Mouse (Mus musculus): ENCODE results near the gene Gfap. TPM values are rescaled to one million over a fixed set of nuclear protein-coding genes. Genes with fewer than 3 reads are reported as not detected.

Gene Gfap
- 0.38 and 0.66 TPM in 2 replicates for polyA plus RNA-seq (2012; rRNA removed)

GRCm38 (mm10) chr11:102900763-102901162, at the start of gene Gfap:
Gene Gfap, minus strand, starts transcription at chr11:102900912.

GRCm38 (mm10) chr11:102946265-102946991, 45.7 kb upstream of the Gfap start, which contains the start of gene C1ql1:
Gene C1ql1, minus strand, starts transcription at chr11:102946688.

GRCm38 (mm10) chr11:102924557-102925350, 24.0 kb upstream of the Gfap start, which contains the start of gene Kif18b:
Gene Kif18b, minus strand, starts transcription at chr11:102925124.

GRCm38 (mm10) chr11:102884616-102885219, 16.0 kb downstream of the Gfap start, which contains the start of gene Fam187a:
Gene Fam187a, plus strand, starts transcription at chr11:102885169.

GRCm38 (mm10) chr11:102880585-102881313, 20.0 kb downstream of the Gfap start, which contains the start of the genes Eftud2 and Ccdc103:
Gene Eftud2, minus strand, starts transcription at chr11:102880985.
Gene Ccdc103, plus strand, starts transcription at chr11:102881204.

Other genes with a start within 250 kb of the Gfap start
- 0.06 and 0.19 TPM in 2 replicates for gene Meioc, start 237.2 kb downstream of the Gfap start, polyA plus RNA-seq (2012; rRNA removed)
- gene Ccdc43, start 203.1 kb downstream of the Gfap start, polyA plus RNA-seq (2012; rRNA removed) = 23.4 and 23.6 TPM in 2 replicates
- gene Adam11, start 139.5 kb downstream of the Gfap start, polyA plus RNA-seq (2012; rRNA removed) = 45.3 and 56.2 TPM in 2 replicates
- gene Gjc1, start 81.2 kb downstream of the Gfap start, polyA plus RNA-seq (2012; rRNA removed) = 62.0 and 72.9 TPM in 2 replicates
- 2.6 and 2.7 TPM in 2 replicates for gene Higd1b, start 65.1 kb downstream of the Gfap start, polyA plus RNA-seq (2012; rRNA removed)
- gene Eftud2, start 19.9 kb downstream of the Gfap start, polyA plus RNA-seq (2012; rRNA removed) = 102 and 110 TPM in 2 replicates
- gene Ccdc103, start 19.7 kb downstream of the Gfap start, polyA plus RNA-seq (2012; rRNA removed) = 1.0 and 1.1 TPM in 2 replicates
- gene Fam187a, start 15.7 kb downstream of the Gfap start, polyA plus RNA-seq (2012; rRNA removed) = 0.08 TPM in 1 of 2 replicates, not detected in the other
- gene Kif18b, start 24.2 kb upstream of the Gfap start, polyA plus RNA-seq (2012; rRNA removed) = 13.8 and 16.8 TPM in 2 replicates
- gene C1ql1, start 45.8 kb upstream of the Gfap start, polyA plus RNA-seq (2012; rRNA removed) = 8.8 and 12.1 TPM in 2 replicates
- gene Nmt1, start 127.3 kb upstream of the Gfap start, polyA plus RNA-seq (2012; rRNA removed) = 35.1 and 36.0 TPM in 2 replicates
- gene Dcakd, start 127.4 kb upstream of the Gfap start, polyA plus RNA-seq (2012; rRNA removed) = 202 and 211 TPM in 2 replicates
- gene Plcd3, start 200.7 kb upstream of the Gfap start, polyA plus RNA-seq (2012; rRNA removed) = 2.6 and 3.8 TPM in 2 replicates
- 8.2 and 8.7 TPM in 2 replicates for gene Acbd4, start 200.8 kb upstream of the Gfap start, polyA plus RNA-seq (2012; rRNA removed)
- 17.3 and 19.5 TPM in 2 replicates for gene Hexim1, start 215.3 kb upstream of the Gfap start, polyA plus RNA-seq (2012; rRNA removed)
- 11.7 and 14.4 TPM in 2 replicates for gene Hexim2, start 231.5 kb upstream of the Gfap start, polyA plus RNA-seq (2012; rRNA removed)

All from central nervous system, embryonic 14 days (tissue).